Mouse (Mus musculus): ENCODE measurements around the gene Oas1a.
"Not testable (repeated sequence)": the region's sequence is repeated elsewhere in the genome, so short reads cannot be mapped to it uniquely, and the experiment has no call there.

Oas1a gene

DNA sequence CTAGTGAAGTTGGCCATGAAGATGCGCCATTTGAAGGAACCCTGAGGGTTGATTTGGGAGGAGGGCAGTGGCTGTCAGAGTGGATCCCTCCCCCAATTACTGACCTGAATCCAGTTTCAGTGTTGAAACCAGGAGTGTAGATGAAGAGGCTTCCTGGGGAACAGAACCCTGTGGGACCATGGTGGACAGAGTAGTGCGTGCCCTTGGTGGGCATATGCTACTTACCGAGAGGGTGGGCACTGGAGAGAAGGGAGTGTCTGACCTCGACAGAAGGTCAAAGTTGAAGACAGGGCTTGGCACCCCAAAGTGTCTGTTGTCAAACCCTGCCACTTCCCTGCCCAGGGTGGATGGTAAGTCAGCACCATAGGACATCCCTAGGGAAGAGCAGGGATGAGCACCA is 13.5 kb downstream of the Oas1a start:
- not testable (repeated sequence) for DNase-seq (ENCODE audit: low spot score in 2 of 2)

DNA sequence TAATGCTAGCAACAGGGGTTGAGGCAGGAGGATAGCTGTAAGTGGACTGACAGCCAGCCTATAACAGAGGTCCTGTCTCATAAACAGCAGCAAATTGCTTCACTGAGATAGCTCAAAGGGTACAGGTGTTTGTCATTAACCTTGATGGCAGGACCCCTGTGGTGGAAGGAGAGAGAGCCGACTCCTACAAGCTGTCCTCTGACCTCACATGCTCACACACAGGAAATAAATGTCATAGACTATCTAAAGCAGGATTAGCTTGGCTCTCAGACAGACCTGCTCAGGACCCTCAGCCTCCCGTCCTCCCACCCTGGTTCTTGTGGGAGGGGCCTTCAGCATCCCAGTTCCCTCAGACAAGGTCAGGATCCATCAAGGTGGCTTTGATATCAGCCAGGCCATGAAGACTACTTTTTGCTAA is 15.1 kb downstream of the Oas1a start:
- DNase-seq (ENCODE audit: low spot score in 2 of 2), result no peak

DNA sequence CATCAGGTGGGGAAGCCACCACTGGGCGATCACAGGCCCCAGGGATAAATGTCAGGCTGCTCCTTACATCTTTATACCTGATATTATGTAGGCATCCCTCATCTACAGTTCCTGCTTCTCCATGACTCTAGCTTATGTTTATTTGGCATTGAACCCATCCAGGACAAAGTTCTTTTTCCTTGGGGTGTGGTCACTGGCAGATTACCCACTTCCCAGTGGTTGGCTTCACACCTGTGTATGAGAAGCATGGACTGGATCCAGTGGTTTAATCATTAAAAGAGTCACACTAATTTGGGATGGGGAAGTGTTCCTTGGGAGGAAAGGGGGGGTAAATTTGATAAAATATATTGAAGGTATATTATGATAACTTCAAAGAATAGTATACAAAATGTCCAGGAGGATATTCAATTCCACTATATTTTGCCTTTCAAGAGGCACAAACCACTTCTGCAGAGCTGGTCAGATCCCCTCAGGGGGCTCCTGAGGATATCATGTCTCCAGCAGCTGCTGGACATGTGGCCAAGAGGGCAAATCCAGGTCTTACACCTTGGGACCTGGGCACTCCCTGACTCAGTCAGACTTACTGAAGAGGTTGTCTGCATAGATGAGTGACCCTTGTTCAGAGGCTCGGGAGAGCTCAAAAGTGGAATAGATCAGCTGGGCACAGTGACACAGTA is 15.6 kb downstream of the Oas1a start:
- not testable (repeated sequence) for DNase-seq (ENCODE audit: low spot score in 2 of 2)

DNA sequence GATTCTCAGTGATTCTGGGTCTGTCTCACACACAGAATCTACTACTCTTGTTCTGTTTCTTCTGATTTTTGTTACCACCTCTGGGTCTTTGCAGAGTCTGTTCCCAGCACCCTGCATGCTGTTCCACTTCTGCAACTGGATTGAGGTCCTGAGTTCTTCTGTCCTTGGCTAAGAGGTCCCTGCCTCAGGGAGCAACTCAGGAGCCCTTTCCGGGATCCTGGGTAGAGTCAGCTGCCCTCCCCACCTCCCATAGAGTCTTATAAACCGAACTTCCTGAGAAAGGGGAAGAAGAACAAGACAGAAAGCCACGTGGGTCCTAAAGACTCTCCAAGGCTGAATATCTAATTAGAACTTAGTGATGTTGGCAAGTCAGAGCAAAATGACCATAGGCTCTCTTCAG is 16.3 kb downstream of the Oas1a start:
- no peak for DNase-seq (ENCODE audit: low spot score in 2 of 2)

DNA sequence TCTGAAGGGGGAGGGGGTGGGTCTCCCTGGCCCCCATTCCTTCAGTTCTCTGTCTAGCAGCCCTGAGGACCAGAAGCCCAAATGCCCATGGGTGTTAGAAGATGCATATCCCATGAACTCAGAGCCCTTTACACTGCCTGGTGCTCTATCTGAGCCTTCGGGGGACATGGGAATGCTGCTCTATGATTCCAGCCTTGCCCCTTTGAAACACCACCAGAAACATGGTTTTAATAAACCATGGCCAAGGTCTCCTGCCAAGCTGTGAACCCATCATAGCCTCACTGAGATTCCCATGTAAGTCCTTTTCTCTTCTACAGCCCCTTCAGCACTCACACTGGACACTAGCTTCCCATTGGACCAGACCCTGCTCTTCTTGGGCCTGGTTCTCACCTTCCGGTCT is 17.3 kb downstream of the Oas1a start:
- no peak for DNase-seq (ENCODE audit: low spot score in 2 of 2)

DNA sequence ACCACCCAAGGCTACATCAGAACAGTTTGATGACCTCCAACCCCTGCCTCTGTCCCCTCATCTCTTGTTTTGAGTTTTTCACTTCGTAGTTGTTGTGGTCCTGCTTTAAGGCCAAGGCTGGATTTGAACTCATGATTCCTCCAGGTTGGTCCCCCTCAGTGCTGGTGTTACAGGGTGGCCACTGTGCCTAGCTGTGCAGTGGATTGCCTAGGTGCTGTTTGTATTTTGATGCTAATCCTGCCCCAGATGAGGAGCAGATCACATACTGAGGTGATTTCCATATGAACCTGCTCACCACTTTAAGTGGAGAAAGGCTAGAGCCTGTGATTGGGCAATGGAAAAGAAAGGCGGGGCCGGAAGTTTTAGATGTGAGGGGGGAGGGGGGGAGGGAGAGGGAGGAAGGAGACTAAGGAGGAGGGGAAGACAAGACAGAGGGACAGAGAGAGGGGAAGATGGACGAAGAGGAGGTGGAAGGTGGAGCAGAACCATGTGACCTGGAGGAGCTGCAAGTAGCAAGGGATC is 19.0 kb downstream of the Oas1a start:
- not testable (repeated sequence) for DNase-seq (ENCODE audit: low spot score in 2 of 2)

DNA sequence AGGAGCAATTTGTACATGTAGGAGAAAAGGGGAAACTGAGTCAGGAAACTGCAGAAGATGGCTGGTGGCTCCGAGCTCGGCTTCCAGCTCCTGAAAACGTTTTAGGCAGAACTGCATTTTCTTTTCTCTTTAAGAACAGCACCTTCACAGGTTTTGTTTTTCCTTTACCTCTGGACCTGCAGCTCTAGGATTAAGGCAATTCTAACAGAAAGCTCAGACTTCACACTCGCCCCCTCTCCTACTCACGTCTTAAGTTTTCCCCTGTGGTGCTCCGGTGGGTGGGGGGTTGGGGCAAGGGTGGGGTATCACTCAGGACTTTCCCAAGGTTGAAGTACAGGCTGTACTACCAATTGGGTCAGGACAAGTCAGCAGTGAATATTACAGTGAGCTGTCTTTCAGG is 19.5 kb downstream of the Oas1a start:
- DNase-seq (ENCODE audit: low spot score in 2 of 2), result no peak

DNA sequence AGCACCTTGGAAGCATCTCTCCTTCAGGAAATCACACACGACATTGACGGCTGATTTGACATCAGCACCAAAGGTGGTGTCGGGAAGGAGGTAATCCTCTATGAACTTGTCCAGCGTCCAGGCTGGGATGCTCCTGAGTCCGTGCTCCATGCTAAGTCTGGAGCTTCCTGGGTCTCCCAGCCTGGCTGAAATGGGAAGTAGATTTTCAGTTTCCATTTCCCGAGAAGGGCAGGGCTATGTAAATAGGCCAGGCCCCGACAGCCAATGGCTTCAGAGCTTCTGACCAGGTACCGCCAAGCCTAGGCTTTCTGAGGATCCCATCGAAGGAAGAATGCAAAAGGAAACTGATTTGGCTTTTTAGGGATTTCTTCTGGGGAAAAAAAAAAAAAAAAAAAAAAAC is 19.9 kb downstream of the Oas1a start, which contains the start of gene Oas1g:
TSS of gene Oas1g (minus strand) at position 201 of the 400 bp plus-strand sequence.
- not testable (repeated sequence) for DNase-seq (ENCODE audit: low spot score in 2 of 2)

DNA sequence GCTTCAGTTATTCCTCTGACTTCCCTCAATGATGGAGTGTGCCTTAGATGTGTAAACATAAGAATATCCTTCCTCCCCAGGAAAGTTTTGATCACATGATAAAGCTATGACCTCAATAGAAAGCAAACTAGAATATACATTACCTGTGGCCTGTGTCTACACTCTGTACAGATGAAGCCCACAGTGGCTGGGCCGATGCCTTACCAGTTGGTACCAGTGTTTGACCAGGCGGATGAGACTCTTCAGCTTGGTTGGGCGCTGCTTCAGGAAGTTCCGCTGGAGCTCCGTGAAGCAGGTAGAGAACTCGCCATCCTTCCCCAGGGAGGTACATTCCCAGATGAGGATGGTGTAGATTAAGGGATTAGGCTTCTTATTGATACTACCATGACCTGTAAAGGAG is 25.6 kb downstream of the Oas1a start:
- not testable (repeated sequence) for DNase-seq (ENCODE audit: low spot score in 2 of 2)

DNA sequence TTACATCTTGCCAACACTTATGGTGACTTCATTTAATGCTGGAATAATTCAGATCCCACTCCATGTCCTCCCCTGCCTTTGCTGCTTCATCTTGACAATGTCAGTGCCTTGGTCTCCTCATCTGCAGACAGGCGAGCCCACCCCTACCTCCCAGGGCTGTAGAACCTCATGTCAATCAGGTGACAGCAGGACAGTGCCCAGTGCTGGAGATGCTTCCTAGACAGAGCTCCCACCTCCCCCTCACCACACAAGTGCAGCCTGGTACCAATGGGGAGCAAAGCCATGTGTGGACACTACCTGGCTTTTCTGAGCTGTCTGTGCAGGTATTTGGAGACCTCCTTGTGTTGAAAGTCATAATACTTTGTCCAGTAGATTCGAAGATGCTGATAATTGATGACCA is 28.5 kb downstream of the Oas1a start:
- not testable (repeated sequence) for DNase-seq (ENCODE audit: low spot score in 2 of 2)

DNA sequence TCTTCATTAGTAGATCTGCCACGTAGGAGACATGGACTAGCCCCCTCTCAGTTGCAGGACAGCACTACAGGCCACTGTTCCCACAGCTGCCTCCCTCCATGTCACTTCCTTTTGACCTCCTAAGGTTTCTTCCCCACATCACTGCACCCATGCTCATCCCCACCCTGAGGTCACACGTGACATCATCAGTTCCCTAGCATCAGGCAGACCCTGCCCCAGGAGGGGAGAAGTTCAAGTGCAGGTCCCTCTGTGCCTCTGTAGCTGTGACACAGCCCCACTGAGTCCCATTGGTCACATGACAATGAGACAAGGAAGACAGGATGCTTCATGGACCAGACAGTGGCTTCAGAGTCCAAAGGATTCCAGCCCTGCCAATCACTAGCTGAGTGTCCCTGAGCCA is 29.9 kb downstream of the Oas1a start:
- DNase-seq (ENCODE audit: low spot score in 2 of 2), result not testable (repeated sequence)

DNA sequence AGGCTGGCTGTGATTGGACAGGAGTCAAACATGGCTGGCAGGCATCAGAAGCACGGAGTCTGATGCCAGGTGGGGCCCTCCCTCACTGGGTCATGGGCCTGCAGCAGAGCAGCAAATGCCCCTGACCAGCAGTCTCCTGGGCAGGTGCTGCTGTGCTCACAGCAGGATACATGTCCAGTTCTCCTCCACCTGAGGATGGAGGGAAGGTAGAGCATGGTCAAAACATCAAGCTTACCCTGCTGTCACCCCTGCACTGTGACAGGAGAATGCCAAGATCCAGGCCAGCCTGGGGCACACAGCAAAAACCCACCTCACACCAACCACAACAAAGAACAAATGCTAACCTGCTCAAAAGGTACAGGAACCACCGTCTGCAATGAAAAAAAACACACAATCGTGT is 30.5 kb downstream of the Oas1a start:
- not testable (repeated sequence) for DNase-seq (ENCODE audit: low spot score in 2 of 2)

DNA sequence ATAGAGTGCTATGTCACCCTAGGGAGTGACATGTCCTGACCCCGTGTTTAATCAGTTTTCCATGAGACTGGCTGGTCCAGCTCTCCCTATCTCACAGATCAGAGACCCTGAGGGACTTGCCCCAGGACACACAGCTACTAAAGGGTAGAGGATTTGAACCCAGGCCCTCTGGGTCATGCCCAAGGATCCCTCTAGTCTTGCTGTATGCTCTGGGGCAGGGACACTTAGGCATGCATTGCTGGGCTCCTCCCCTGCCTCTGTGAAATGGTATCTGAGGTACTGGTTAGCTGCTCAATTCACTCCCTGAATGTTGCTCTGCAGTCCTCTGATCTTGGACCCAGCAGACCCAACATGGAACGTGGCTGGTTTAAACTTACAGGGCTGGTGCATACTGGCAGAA is 35.9 kb downstream of the Oas1a start:
- DNase-seq (ENCODE audit: low spot score in 2 of 2), result no peak

DNA sequence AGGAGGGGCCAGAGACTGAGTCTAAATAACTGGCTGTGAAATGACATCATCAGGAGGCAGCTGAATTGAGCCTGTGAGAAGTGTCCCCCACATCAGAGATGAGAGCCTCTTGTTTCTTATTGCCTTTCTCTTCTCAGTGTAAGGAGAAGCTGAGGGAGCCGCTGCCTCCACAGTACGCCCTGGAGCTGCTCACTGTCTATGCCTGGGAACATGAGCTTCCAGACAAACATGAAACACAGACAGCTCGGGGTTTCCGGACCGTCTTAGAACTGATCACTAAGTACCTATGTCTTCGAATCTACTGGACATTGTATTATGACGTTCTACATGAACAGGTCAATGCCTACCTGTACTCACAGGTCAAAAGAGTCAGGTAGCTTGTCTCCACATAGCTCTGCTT is 36.5 kb downstream of the Oas1a start:
- DNase-seq (ENCODE audit: low spot score in 2 of 2), result no peak

DNA sequence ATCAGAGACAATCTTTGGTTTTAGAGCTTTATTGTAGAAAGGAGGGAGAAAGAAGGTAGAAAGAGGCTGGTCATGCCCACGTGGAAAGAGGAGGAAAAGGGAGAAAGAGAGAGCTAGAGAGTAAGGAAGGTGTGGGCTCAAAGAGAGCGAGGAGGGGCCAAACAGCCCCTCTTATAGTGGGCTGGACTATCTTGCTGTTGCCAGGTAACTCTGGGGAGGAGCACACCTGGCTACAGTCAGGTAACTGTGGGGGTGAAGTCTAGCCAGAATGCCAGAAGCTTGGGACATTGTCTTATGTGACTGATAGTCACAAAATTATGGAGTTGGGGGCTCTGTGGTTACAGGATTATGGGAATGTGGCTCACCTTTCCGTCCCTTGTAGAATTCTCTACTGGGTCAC is 37.2 kb downstream of the Oas1a start:
- no peak for DNase-seq (ENCODE audit: low spot score in 2 of 2)

DNA sequence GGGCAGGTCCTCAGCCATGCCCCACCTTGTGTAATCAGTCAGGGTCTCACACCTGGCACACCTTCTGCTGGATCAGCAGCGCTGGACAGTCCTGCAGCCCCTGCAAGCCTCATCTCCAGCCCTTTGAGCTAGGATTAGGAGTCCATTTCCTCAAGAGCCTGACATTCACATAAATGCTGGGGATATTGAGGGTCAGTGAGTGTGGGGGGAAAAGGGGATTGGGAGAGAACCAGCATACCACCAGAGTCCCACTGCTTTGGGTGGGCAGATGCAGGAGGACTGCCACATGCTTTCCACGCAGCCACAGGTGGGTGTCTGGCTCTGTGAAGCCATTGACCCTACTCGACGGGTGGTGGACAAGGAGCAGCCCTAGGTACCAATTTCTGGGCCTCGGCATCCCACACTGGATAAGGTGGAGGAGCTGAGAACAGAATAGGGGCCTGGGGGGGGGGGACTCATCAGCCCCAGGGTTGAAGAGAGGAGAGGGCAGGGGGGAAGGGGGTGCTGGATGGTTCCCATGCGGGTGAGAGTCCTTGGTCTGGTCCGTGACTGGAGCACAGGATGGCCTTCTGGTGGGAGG is 37.8 kb downstream of the Oas1a start:
- no peak for DNase-seq (ENCODE audit: low spot score in 2 of 2)

DNA sequence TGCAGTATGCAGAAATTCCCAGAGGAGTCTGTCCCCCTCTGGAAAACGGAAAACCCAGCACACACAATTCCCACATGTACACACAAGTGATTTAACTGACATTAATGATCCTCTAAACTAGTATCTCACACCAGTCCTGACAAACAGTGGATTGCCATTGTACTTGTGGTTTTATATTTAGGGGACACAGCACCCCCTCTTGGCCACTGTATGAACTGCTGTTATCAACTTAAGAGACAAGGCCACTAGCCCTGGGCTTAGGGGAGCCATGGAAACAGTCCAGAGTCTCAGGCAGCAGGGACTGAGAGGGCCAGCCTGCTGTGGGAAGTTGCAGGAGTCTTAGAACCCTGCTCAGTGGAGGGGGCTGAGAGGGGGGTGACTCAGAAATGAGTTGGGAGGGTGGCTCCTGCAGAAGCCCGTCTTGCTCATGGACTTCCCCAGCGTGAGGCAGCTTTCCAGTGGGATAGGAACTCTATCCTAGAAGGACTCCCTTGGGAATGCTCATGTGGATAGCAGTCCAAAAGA is 41.9 kb downstream of the Oas1a start:
- no peak for DNase-seq (ENCODE audit: low spot score in 2 of 2)

DNA sequence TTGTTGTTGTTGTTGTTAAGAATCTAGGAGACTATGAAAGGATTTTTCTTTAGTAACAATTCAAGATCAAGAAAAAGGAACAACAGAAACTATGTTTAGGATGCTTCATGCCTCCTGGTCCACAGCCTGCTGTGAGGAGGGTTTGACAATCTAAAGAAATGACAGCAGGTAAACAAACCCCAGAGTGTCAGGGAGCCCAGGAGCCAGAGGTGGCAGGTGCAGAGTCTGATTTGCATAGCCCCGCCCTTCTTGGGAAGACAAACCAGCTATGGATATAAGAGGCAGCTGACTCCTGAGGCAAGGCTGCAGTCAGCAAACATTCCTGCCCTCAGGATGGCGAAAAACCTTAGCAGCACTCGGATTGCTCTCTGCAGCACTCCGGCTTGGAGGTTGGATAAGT is 46.2 kb downstream of the Oas1a start, which contains the start of gene Oas1h:
TSS of gene Oas1h (plus strand) at position 301 of the 400 bp plus-strand sequence.
- no peak for DNase-seq (ENCODE audit: low spot score in 2 of 2)

DNA sequence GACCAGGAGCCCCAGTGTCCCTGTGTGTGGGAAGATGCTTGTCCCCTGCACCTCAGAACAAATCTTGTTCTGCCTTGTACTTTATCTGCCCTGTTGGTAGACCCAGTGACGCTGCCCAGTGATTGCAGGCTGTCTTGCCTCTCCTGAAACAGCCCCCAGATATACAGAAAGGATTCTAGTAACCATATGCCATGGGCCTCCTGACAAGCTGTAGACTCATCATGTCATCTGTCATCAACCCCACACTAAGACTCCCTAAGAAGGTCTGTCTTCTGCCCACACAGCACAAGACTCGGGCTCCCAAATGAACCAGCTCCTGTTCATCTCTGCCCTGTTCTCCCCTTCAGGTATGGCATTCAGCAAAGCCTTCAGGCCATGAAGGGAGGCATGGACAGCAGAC is 48.1 kb downstream of the Oas1a start:
- no peak for DNase-seq (ENCODE audit: low spot score in 2 of 2)

DNA sequence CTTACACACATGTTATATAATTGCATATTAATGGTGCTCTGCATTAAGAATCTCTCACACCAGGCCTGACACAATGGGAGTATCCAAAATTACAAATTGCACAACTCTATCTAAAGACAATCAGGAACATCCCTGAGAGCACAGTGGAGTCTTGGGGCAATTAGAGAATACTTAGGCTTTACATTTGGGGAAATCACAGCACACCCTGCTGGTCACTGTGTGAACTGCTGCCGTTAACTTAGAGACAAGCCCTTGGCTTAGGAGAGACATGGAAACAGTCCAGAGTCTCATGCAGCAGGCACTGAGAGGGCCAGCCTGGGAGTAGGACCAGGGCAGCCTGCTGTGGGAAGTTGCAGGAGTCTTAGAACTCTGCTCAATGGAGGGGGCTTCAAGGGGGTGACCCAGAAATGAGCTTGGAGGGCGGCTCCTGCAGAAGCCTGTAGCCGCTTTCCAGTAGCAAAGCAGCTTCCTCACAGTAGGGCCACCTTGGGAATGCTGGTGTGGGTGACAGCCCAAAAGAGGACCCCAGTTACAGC is 57.7 kb downstream of the Oas1a start:
- DNase-seq (ENCODE audit: low spot score in 2 of 2), result no peak

DNA sequence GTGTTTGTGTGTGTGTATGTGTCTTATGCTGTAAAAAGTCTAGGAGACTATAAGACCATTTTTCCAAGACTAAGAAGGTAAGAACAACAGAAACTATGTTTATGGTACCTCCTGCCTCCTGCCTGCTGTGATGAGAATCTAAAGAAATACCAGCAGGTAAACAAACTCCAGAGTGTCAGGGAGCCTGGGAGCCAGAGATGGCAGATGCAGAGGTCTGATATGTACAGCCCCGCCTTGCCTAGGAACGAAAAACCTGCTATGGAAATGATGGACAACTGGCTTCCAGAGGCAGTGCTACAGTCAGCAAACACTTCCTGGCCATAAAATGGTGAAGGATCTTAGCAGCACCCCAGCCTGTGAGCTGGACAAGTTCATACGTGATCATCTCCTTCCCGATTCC is 60.3 kb downstream of the Oas1a start, which contains the start of gene Oas1f:
TSS of gene Oas1f (plus strand) at position 301 of the 400 bp plus-strand sequence.
- no peak for DNase-seq (ENCODE audit: low spot score in 2 of 2)

All from right cerebral cortex, postnatal 36 days (tissue).